Mouse (Mus musculus): ENCODE results near the gene Tmed3. TPM values are rescaled to one million over a fixed set of nuclear protein-coding genes. Genes with fewer than 3 reads are reported as not detected.
A peak's percentile ranks its signal among the peaks of the same experiment; 100 is the strongest.

Gene Tmed3
- 77.1 and 81.7 TPM in 2 replicates for polyA plus RNA-seq (2015; fragmentation: Nextera tagmentation; extraction: Ambion mirVana)

DNA sequence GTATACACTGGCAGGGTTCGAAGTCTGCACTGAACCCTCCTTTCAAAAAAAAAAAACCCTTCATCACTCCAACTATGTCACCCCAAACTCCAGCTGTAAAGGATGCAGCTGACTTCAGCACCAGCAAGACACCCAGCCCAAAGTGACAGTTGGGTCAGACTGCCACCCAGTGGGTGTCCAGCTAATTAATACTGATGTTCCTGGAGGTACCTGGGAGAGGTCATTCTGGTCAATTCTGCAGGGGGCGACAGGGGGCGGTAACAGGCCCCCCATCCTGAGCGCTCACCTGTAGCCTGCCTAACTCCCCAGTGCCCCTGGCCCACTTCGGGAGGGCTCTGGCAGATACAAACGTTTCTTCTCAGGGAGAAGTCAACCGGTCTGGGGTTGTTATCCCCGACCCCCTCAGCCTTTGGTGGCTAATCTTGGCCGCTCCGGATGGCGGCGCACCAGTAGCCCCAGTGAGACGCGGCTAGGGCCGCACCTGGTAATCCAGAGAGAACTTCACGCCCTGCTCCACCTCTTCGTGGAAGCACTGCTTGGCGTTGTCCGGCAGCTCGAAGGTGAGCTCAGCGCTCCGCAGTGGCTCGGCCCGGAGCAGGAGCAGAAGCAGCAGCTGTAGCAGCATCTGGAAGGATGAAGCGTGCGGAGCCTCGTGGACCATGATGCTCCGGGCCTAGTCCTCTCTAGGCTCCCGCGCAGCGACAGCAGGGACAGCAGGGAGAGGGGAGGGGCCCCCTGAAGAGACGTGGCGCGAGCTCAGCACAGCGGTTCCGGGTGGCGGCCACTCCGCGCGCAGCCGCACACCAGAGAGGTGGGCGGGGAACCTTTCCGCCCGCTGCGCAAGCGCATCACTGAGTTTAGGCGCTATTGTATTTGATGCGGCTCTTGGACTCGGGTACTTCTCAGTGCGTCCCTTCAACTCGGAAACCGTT, at the start of gene Tmed3:
Tmed3 (minus strand) TSS at position 804 of the 932 bp plus-strand sequence.
- peak within 1 kb of the TSS; percentile 83 for H3K27ac ChIP-seq (replicated peaks)
- ATAC-seq (ENCODE audit: extremely low read depth, insufficient number of reproducible peaks, low FRiP score, low TSS enrichment): peak; percentile 92
- peak within 1 kb of the TSS; percentile 80 for H3K4me3 ChIP-seq
- H3K27me3 ChIP-seq (replicated peaks): no peaks in the 10 kb centered on the region
- H3K9me3 ChIP-seq: no peaks in the 10 kb centered on the region
- H3K36me3 ChIP-seq: peaks cover 31% of the 10 kb centered on the region
- 2% methylated on average over 52 of the region's 52 CpGs for WGBS
- peak within 1 kb of the TSS; percentile 89 for H3K9ac ChIP-seq
- H3K4me1 ChIP-seq: peaks cover 8% of the 10 kb centered on the region
- peak within 1 kb of the TSS; percentile 94 for H3K4me2 ChIP-seq

DNA sequence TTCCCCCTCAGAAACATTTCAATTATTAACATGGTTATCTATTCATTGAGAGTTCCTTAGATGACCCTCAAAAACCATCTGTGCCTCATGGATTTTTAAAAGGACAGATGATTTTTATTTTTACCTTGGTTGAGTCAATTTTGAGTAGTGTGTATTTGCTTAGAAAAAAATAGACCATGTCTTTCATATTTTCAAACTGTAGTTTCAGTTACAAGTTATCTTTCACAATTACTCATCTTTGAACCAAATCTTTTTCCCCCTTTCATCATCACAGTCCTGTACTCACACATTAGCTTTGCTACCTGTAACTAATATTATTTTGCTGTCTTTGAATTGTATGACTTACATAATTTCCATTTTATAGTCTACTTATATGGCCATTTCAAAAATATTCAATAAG, 35.2 kb upstream of the Tmed3 start:
- no peak overlapping the region for H3K4me2 ChIP-seq
- no peaks in the 10 kb centered on the region for H3K4me1 ChIP-seq
- H3K27ac ChIP-seq (replicated peaks): no peak overlapping the region
- ATAC-seq (ENCODE audit: extremely low read depth, insufficient number of reproducible peaks, low FRiP score, low TSS enrichment): no peak
- H3K9me3 ChIP-seq: no peaks in the 10 kb centered on the region
- no peak overlapping the region for H3K9ac ChIP-seq
- no peak overlapping the region for H3K4me3 ChIP-seq
- no peaks in the 10 kb centered on the region for H3K36me3 ChIP-seq
- H3K27me3 ChIP-seq (replicated peaks): peaks cover 28% of the 10 kb centered on the region

DNA sequence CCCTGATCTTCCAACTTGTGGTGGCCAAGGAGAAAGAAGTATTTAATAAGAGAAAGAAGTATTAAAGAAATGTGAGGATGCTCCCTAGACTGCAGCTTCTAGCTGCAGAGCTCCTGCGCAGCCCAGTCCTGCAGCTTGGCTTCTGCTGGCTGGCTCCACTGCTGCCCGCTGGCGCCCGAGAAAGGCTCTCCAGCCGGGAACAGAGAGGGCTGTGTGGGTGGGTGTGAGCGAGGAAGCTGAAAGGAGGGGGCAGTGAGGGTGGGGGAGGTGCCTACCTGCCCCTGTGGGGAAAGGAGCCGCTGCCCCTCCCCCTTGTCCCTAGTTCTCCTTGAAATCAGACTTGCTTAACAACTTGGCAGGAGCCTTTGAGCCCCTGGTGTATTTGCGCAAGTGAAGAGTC, 33.4 kb upstream of the Tmed3 start, which contains the start of gene Ankrd34c:
Ankrd34c (minus strand) TSS at position 181 of the 400 bp plus-strand sequence.
- H3K27ac ChIP-seq (replicated peaks): no peak within 1 kb of the TSS
- ATAC-seq (ENCODE audit: extremely low read depth, insufficient number of reproducible peaks, low FRiP score, low TSS enrichment): no peak
- no peak within 1 kb of the TSS for H3K9ac ChIP-seq
- peaks cover 28% of the 10 kb centered on the region for H3K27me3 ChIP-seq (replicated peaks)
- H3K36me3 ChIP-seq: no peaks in the 10 kb centered on the region
- H3K9me3 ChIP-seq: no peaks in the 10 kb centered on the region
- 2% methylated on average over 8 of the region's 8 CpGs for WGBS
- no peak within 1 kb of the TSS for H3K4me2 ChIP-seq
- no peak within 1 kb of the TSS for H3K4me3 ChIP-seq
- H3K4me1 ChIP-seq: no peaks in the 10 kb centered on the region

DNA sequence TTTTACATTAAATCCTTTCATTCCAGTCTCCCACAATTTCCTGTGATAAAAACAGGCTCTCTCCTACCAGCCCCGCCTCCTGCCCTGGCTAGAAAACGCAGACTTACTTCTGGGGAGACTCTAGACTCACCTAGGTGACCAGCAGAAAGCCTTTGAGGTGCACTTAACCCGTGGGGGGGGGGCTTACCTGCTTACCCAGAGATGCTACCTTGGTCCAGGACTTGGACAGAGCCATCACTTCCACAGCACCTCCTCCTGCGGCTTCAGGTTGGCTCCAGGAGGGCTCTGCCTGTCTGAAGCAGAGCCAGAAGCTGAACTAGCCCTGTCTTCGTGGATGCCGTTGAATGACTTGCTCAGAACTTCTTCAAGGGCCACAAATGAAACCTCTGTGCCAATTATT, 33.0 kb upstream of the Tmed3 start:
- Histone ChIP-seq H3K4me3 (no peak overlapping the region), H3K27me3 (replicated peaks) (peaks cover 28% of the 10 kb centered on the region), H3K27ac (replicated peaks) (no peak overlapping the region), H3K9ac (no peak overlapping the region), H3K36me3 (no peaks in the 10 kb centered on the region), H3K4me2 (no peak overlapping the region), H3K9me3 (no peaks in the 10 kb centered on the region), H3K4me1 (no peaks in the 10 kb centered on the region)
- 12% methylated on average over 6 of the region's 6 CpGs for WGBS
- ATAC-seq (ENCODE audit: extremely low read depth, insufficient number of reproducible peaks, low FRiP score, low TSS enrichment): no peak

DNA sequence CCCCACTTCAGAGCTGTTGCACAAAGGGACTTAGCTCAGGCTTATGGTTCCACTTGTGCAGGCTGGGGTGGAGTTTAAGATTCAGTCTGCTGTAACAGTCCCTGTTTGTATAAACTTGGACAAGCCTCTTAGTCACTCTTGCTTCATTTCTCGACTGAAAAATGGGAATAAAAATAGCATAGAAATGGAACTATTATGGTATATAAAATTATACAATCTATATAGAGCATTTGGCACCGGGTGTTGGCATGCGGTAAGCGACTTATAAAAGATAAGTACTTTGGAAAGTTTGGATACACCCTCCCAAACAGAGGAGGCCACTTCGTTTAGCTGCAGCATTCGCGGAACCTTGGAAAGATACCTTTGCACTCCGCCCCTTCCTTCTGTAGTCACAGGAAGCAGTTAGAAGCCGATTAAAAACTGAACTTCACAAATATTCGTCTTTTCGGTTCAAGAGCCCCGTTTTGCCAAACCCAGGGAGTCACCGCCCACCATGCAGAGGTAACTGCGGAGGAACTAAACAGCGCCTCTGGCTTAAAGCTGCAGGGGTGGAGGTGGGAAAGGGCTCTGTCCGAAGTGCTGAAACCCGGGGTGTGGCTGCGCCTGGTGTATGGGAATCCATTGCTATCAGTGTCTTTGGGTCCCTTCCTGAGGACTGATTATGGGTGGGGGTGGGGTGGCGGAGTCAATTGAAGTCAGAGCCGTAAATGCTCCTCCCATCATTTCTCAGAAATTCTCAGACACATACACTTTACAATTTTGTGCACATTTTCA, 32.3 kb upstream of the Tmed3 start:
- H3K9ac ChIP-seq: no peak overlapping the region
- H3K27me3 ChIP-seq (replicated peaks): peaks cover 28% of the 10 kb centered on the region
- H3K4me3 ChIP-seq: no peak overlapping the region
- no peaks in the 10 kb centered on the region for H3K36me3 ChIP-seq
- 6% methylated on average over 20 of the region's 20 CpGs for WGBS
- 0 out of 2 replicates have a peak overlapping the region, but pooled peaks have one; percentile 20 for H3K4me2 ChIP-seq
- H3K4me1 ChIP-seq: no peaks in the 10 kb centered on the region
- H3K27ac ChIP-seq (replicated peaks): no peak overlapping the region
- no peaks in the 10 kb centered on the region for H3K9me3 ChIP-seq
- no peak for ATAC-seq (ENCODE audit: extremely low read depth, insufficient number of reproducible peaks, low FRiP score, low TSS enrichment)

DNA sequence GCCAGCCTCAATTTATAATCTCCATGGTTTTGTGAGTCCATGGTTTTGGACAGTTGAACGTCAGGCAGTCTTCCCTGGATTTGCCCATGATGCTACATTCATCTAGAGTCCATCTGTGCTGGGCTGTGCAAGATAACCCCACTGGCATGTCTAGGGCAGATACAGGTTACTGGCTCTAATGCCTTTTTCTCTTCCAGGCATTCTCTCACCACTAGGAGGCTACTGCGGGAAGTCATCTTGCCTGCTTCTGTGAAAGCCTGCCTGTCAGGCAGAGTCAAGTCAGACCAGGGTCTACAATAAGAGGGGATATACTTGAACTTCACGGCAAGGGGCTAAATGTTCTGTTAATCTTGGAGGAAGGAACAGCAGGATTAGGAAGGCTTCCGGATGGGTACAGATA, 2.0 kb upstream of the Tmed3 start:
- H3K9me3 ChIP-seq: no peaks in the 10 kb centered on the region
- H3K9ac ChIP-seq: no peak overlapping the region
- WGBS: 18% methylated on average over 4 of the region's 4 CpGs
- peaks cover 8% of the 10 kb centered on the region for H3K4me1 ChIP-seq
- no peak overlapping the region for H3K27ac ChIP-seq (replicated peaks)
- H3K4me3 ChIP-seq: no peak overlapping the region
- H3K36me3 ChIP-seq: peaks cover 8% of the 10 kb centered on the region; the same call in 1 of the 2 replicates
- no peaks in the 10 kb centered on the region for H3K27me3 ChIP-seq (replicated peaks)
- ATAC-seq (ENCODE audit: extremely low read depth, insufficient number of reproducible peaks, low FRiP score, low TSS enrichment): no peak
- H3K4me2 ChIP-seq: no peak overlapping the region

DNA sequence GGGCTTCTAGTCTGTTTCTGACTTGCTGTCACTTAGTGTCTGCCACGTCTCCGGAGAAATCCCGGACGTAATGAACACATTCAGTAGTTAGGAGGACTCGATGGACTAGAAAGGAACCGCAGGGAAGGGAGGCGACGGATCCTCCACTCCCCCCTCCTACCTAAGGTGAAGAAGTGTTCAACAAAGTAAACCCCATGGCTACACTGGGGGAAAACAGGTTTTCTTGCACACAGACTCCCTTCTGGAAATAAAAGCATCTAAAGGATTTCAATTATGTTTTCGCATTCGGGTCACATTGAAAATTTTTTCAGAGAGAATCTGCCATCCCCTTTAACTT, 297 bp upstream of the Tmed3 start:
- Histone ChIP-seq H3K36me3 (peaks cover 25% of the 10 kb centered on the region), H3K27me3 (replicated peaks) (no peaks in the 10 kb centered on the region), H3K9me3 (no peaks in the 10 kb centered on the region), H3K9ac (peak overlapping the region; percentile 89), H3K4me1 (peaks cover 8% of the 10 kb centered on the region), H3K4me3 (peak overlapping the region; percentile 80), H3K4me2 (peak overlapping the region; percentile 94), H3K27ac (replicated peaks) (peak overlapping the region; percentile 83)
- no peak for ATAC-seq (ENCODE audit: extremely low read depth, insufficient number of reproducible peaks, low FRiP score, low TSS enrichment)
- WGBS: 7% methylated on average over 10 of the region's 10 CpGs

DNA sequence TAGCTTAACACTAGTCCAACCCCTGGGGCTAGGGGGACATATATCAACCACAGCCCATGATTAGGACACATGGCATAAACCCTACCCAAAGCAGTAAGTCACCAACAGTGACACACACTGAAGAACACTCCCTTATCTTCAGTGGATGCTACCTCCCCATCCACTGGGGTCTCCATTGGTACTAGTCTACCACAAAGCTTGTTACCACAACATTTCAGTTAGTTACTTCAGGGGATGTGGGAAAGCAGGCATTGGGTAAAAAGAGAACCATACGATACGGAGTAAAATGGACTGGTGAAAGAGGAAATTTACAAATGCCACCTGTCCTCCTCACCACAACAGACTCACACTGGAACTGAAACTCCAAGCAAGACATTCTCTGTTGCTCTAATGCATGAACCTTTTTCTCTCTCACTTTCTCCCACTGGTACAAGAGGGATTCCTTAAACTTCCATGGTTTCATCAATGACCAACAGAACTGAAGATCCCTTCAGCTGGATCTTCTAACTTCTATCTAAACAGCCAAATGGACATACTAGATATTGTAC, 3.9 kb downstream of the Tmed3 start:
- Histone ChIP-seq H3K4me3 (no peak overlapping the region), H3K36me3 (peaks cover 57% of the 10 kb centered on the region), H3K4me2 (no peak overlapping the region), H3K9ac (no peak overlapping the region), H3K4me1 (peaks cover 8% of the 10 kb centered on the region), H3K9me3 (no peaks in the 10 kb centered on the region), H3K27me3 (replicated peaks) (no peaks in the 10 kb centered on the region), H3K27ac (replicated peaks) (no peak overlapping the region)
- ATAC-seq (ENCODE audit: extremely low read depth, insufficient number of reproducible peaks, low FRiP score, low TSS enrichment): no peak
- 79% methylated on average over 2 of the region's 2 CpGs for WGBS

DNA sequence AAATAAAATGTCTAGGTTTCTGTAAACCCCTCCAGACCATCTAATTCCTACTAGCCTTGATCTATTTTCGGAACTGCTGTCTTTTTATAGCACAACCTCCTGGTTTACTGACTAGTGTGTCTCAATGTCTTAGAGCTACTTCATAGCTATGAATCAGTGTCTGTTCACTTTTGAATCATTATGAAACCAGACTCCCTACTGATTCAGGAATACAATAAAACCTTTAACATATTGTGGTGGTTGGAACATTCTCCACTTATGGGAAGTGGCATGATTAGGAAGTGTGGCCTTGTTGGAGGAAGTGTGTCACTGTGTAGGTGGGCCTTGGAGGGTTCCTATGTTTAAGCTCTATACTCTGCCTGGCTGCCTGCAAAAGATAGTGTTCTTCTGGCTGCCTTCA, 9.7 kb downstream of the Tmed3 start:
- Histone ChIP-seq H3K27ac (replicated peaks) (no peak overlapping the region), H3K36me3 (peaks cover 32% of the 10 kb centered on the region), H3K9ac (no peak overlapping the region), H3K4me1 (no peaks in the 10 kb centered on the region), H3K4me2 (no peak overlapping the region), H3K4me3 (no peak overlapping the region), H3K27me3 (replicated peaks) (no peaks in the 10 kb centered on the region), H3K9me3 (no peaks in the 10 kb centered on the region)
- ATAC-seq (ENCODE audit: extremely low read depth, insufficient number of reproducible peaks, low FRiP score, low TSS enrichment): no peak
- WGBS: 54% methylated on average over 1 of the region's 1 CpGs

DNA sequence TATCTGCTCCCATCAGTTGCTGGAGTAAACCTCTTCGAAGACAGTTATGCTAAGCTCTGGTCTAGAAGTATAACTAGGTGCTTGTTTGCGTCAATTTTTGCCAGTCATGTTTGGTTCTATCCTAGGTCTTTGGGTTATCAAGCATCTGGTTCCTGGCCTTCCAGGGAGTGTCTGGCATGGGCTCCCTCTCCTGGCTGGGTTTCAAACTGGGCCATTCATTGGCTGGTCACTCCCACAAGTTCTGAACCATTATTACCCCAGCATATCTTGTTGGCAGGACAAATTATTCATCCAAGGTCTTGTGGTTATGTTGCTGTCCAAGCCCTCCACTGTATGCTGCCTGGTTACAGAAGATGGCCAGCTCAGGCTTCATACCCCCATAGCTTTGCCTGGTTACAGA, 11.2 kb downstream of the Tmed3 start:
- H3K27ac ChIP-seq (replicated peaks): no peak overlapping the region
- H3K4me1 ChIP-seq: no peaks in the 10 kb centered on the region
- no peaks in the 10 kb centered on the region for H3K27me3 ChIP-seq (replicated peaks)
- H3K9me3 ChIP-seq: no peaks in the 10 kb centered on the region
- H3K36me3 ChIP-seq: peaks cover 17% of the 10 kb centered on the region
- 74% methylated on average over 2 of the region's 2 CpGs for WGBS
- H3K9ac ChIP-seq: no peak overlapping the region
- no peak overlapping the region for H3K4me2 ChIP-seq
- H3K4me3 ChIP-seq: no peak overlapping the region
- no peak for ATAC-seq (ENCODE audit: extremely low read depth, insufficient number of reproducible peaks, low FRiP score, low TSS enrichment)

DNA sequence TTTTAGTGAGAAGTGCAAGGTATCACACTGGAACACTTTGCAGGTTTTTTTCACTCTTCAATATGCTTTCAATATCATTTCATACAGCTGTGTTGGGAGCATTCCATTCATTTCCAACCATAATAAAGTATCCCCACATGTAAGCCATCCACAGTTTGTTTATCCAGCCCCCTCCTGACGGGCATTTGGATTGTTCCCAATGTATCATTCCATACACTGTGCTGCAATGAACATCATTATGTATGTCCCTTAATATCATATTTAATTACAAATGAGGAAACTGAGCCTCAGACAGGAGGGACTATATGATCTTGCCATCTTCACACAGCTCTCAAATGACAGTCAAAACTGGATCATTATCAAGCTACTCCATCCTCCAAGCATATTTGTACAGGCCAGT, 15.7 kb downstream of the Tmed3 start:
- WGBS: 53% methylated on average over 1 of the region's 1 CpGs
- ATAC-seq (ENCODE audit: extremely low read depth, insufficient number of reproducible peaks, low FRiP score, low TSS enrichment): no peak
- Histone ChIP-seq H3K36me3 (no peaks in the 10 kb centered on the region), H3K4me1 (no peaks in the 10 kb centered on the region), H3K9me3 (no peaks in the 10 kb centered on the region), H3K9ac (no peak overlapping the region), H3K27ac (replicated peaks) (no peak overlapping the region), H3K4me3 (no peak overlapping the region), H3K4me2 (no peak overlapping the region), H3K27me3 (replicated peaks) (no peaks in the 10 kb centered on the region)
